Mouse (Mus musculus) thymus, postnatal 4 days (tissue): ENCODE measurements around the gene Syp.
A peak's percentile ranks its signal among the peaks of the same experiment; 100 is the strongest.

ENCODE experiments used
- DNase-seq: peaks from one replicate; pipeline ENCODE4 v3.0.0; 2021

Gene Syp

GRCm38 (mm10) chrX:7638401-7639091 lies at the start of gene Syp:
Gene Syp (plus strand): TSS chrX:7638471.
- peak; percentile 92 for DNase-seq

GRCm38 (mm10) chrX:7595371-7595770 lies 42.9 kb upstream of the Syp start:
- no peak for DNase-seq

- no peak for DNase-seq
Measured at GRCm38 (mm10) chrX:7604004-7604403, 34.3 kb upstream of the Syp start.

GRCm38 (mm10) chrX:7604879-7605574 lies 33.2 kb upstream of the Syp start, which contains the start of gene Ccdc22:
Gene Ccdc22 (minus strand): TSS chrX:7605517.
- peak; percentile 82 for DNase-seq

- DNase-seq = no peak
Measured at GRCm38 (mm10) chrX:7605575-7605941, 32.7 kb upstream of the Syp start.

- DNase-seq = no peak
Measured at GRCm38 (mm10) chrX:7606783-7607182, 31.5 kb upstream of the Syp start, which contains the start of gene Cacna1f. Gene Cacna1f (plus strand): TSS chrX:7607083.

- DNase-seq = no peak
Measured at GRCm38 (mm10) chrX:7610035-7610434, 28.2 kb upstream of the Syp start.

GRCm38 (mm10) chrX:7610536-7611258 lies 27.6 kb upstream of the Syp start:
- DNase-seq = no peak

GRCm38 (mm10) chrX:7617889-7618551 lies 20.3 kb upstream of the Syp start:
- no peak for DNase-seq

- DNase-seq = no peak
Measured at GRCm38 (mm10) chrX:7632560-7632959, 5.7 kb upstream of the Syp start.

GRCm38 (mm10) chrX:7635101-7635500 lies 3.2 kb upstream of the Syp start:
- DNase-seq = no peak

GRCm38 (mm10) chrX:7639536-7640325 lies 1.5 kb downstream of the Syp start:
- DNase-seq = no peak

- no peak for DNase-seq
Measured at GRCm38 (mm10) chrX:7640785-7641184, 2.5 kb downstream of the Syp start.

- DNase-seq = peak; percentile 90
Measured at GRCm38 (mm10) chrX:7645349-7645748, 7.1 kb downstream of the Syp start.

GRCm38 (mm10) chrX:7648671-7649304 lies 10.5 kb downstream of the Syp start:
- DNase-seq = peak; percentile 76

- DNase-seq = peak; percentile 63
Measured at GRCm38 (mm10) chrX:7657221-7657639, 19.0 kb downstream of the Syp start, which contains the start of gene Prickle3. Gene Prickle3 (plus strand): TSS chrX:7657260.

- DNase-seq = no peak
Measured at GRCm38 (mm10) chrX:7658031-7658784, 19.9 kb downstream of the Syp start.

- DNase-seq = no peak
Measured at GRCm38 (mm10) chrX:7658785-7659589, 20.7 kb downstream of the Syp start.

- no peak for DNase-seq
Measured at GRCm38 (mm10) chrX:7661086-7661485, 22.8 kb downstream of the Syp start.

- DNase-seq = no peak
Measured at GRCm38 (mm10) chrX:7662936-7663335, 24.7 kb downstream of the Syp start.
